Mouse (Mus musculus) midbrain, embryonic 14.5 days (tissue): Measurements from ENCODE around the gene Donson. TPM values are rescaled to one million over a fixed set of nuclear protein-coding genes. Genes with fewer than 3 reads are reported as not detected.

ENCODE experiments used
- ATAC-seq: fragments of 200-750 bp; cut with Nextera tagmentation; 2 replicates; pipeline ENCODE4 v1.8.0; 2017; ENCODE audit warnings: moderate number of reproducible peaks, moderate library complexity; ENCODE audit not compliant: low FRiP score, low TSS enrichment
- DNase-seq: peaks from one replicate; pipeline ENCODE4 v3.0.0-alpha.2; 2015
- H3K27ac ChIP-seq: fragments of 300-500 bp; sonication (generic); replicated peaks from 2 replicates; pipeline ENCODE4 v1.5.1; 2014; ENCODE audit warnings: mild to moderate bottlenecking, low read depth, low read length, moderate library complexity
- H3K27me3 ChIP-seq: fragments of 300-500 bp; sonication (generic); 2 replicates; pipeline ENCODE4 v1.6.1; 2014; ENCODE audit warnings: low read length, control low read depth, mixed read lengths; ENCODE audit not compliant: control insufficient read depth, insufficient read depth
- H3K36me3 ChIP-seq: fragments of 300-500 bp; sonication (generic); 2 replicates; pipeline ENCODE4 v1.6.1; 2014; ENCODE audit warnings: low read length, control low read depth; ENCODE audit not compliant: control insufficient read depth, insufficient read depth
- H3K4me1 ChIP-seq: fragments of 300-500 bp; sonication (generic); 2 replicates; pipeline ENCODE4 v1.6.1; 2014; ENCODE audit warnings: mild to moderate bottlenecking, antibody characterized with exemption, low read length, control low read depth; ENCODE audit not compliant: control insufficient read depth, insufficient read depth
- H3K4me2 ChIP-seq: fragments of 300-500 bp; sonication (generic); 2 replicates; pipeline ENCODE4 v1.6.1; 2014; ENCODE audit warnings: mild to moderate bottlenecking, low read length, moderate library complexity
- H3K4me3 ChIP-seq: fragments of 300-500 bp; sonication (generic); replicated peaks from 2 replicates; pipeline ENCODE4 v1.5.1; 2014; ENCODE audit warnings: low read depth, low read length
- H3K9ac ChIP-seq: fragments of 300-500 bp; sonication (generic); replicated peaks from 2 replicates; pipeline ENCODE4 v1.6.1; 2014; ENCODE audit warnings: mild to moderate bottlenecking, low read length, moderate library complexity
- H3K9me3 ChIP-seq: fragments of 300-500 bp; sonication (generic); 2 replicates; pipeline ENCODE4 v1.6.1; 2016; ENCODE audit warnings: low read length, control low read depth, mixed read lengths; ENCODE audit not compliant: control insufficient read depth
- WGBS: fragments of 180-500 bp; shearing (Covaris S2); extraction: QIAGEN DNeasy Blood & Tissue Kit; methylation state at CpG from one replicate; pipeline ENCODE4 v1.1.7; 2014; 5-methylcytosine and 5-hydroxymethylcytosine counted together
- polyA plus RNA-seq: library from polyadenylated mRNA; unstranded; fragments of >200 nt; fragmentation: Nextera tagmentation; extraction: Ambion mirVana; gene quantifications from 2 replicates; pipeline ENCODE4 v1.2.1, GENCODE M21; 2014

The Donson gene
- polyA plus RNA-seq, 1 experiment from 2014 or later: 24.7 TPM

GRCm38 (mm10) chr16:91655285-91655684 lies 33.3 kb downstream of the Donson start:
- WGBS: 98% methylated on average over 9 of the region's 9 CpGs
- H3K4me2 ChIP-seq: no peak overlapping the region
- no peak overlapping the region for H3K27ac ChIP-seq
- no peak overlapping the region for H3K4me3 ChIP-seq
- no peak for DNase-seq
- H3K4me1 ChIP-seq: no peaks in the 10 kb centered on the region
- H3K9me3 ChIP-seq: no peaks in the 10 kb centered on the region
- ATAC-seq: no peak
- peaks cover 82% of the 10 kb centered on the region for H3K36me3 ChIP-seq
- H3K27me3 ChIP-seq: no peaks in the 10 kb centered on the region
- no peak overlapping the region for H3K9ac ChIP-seq

GRCm38 (mm10) chr16:91652191-91652590 lies 36.4 kb downstream of the Donson start:
- DNase-seq: no peak
- no peak overlapping the region for H3K4me2 ChIP-seq
- no peaks in the 10 kb centered on the region for H3K9me3 ChIP-seq
- H3K27me3 ChIP-seq: no peaks in the 10 kb centered on the region
- peaks cover 12% of the 10 kb centered on the region for H3K4me1 ChIP-seq
- ATAC-seq: no peak
- H3K9ac ChIP-seq: no peak overlapping the region
- H3K36me3 ChIP-seq: peaks cover 51% of the 10 kb centered on the region
- H3K27ac ChIP-seq: no peak overlapping the region
- WGBS: 95% methylated on average over 3 of the region's 3 CpGs
- no peak overlapping the region for H3K4me3 ChIP-seq

- H3K4me3 ChIP-seq: no peak overlapping the region; the same call in 1 of the 2 replicates
These were observed 38.8 kb downstream of the Donson start for GRCm38 (mm10) chr16:91649781-91650180.

GRCm38 (mm10) chr16:91649246-91649645 lies 39.3 kb downstream of the Donson start:
- Histone ChIP-seq H3K27ac (no peak overlapping the region), H3K9me3 (no peaks in the 10 kb centered on the region), H3K4me3 (peak overlapping the region; percentile 61), H3K27me3 (no peaks in the 10 kb centered on the region), H3K9ac (no peak overlapping the region; the same call in 1 of the 2 replicates), H3K4me2 (peak overlapping the region; percentile 73), H3K4me1 (peaks cover 17% of the 10 kb centered on the region), H3K36me3 (peaks cover 22% of the 10 kb centered on the region)
- no peak for ATAC-seq
- 54% methylated on average over 3 of the region's 3 CpGs for WGBS
- DNase-seq: no peak

More at GRCm38 (mm10) chr16:91649781-91650180, 38.8 kb downstream of the Donson start:
- DNase-seq (no peak), ATAC-seq (no peak)
- H3K9ac ChIP-seq: no peak overlapping the region
- H3K36me3 ChIP-seq: peaks cover 27% of the 10 kb centered on the region
- peaks cover 17% of the 10 kb centered on the region for H3K4me1 ChIP-seq
- peak overlapping the region; percentile 34 for H3K4me2 ChIP-seq
- no peaks in the 10 kb centered on the region for H3K9me3 ChIP-seq
- no peak overlapping the region for H3K27ac ChIP-seq
- no peaks in the 10 kb centered on the region for H3K27me3 ChIP-seq

- H3K27me3 ChIP-seq: no peaks in the 10 kb centered on the region
- H3K4me2 ChIP-seq: peak overlapping the region; percentile 73
- no peaks in the 10 kb centered on the region for H3K9me3 ChIP-seq
- ATAC-seq (peak; percentile 65), DNase-seq (peak; percentile 77)
- peak overlapping the region; percentile 61 for H3K4me3 ChIP-seq
- under 1% methylated on average over 25 of the region's 25 CpGs for WGBS
- H3K36me3 ChIP-seq: peaks cover 14% of the 10 kb centered on the region
- peak overlapping the region; percentile 96 for H3K27ac ChIP-seq
- H3K4me1 ChIP-seq: peaks cover 17% of the 10 kb centered on the region
- H3K9ac ChIP-seq: peak overlapping the region; percentile 84
These were observed 40.4 kb downstream of the Donson start for GRCm38 (mm10) chr16:91648220-91648550.

GRCm38 (mm10) chr16:91647461-91648219 lies 40.9 kb downstream of the Donson start, which contains the start of gene Son:
Son (plus strand) TSS chr16:91647506.
- Histone ChIP-seq H3K27ac (peak within 1 kb of the TSS; percentile 97), H3K4me2 (peak within 1 kb of the TSS; percentile 98), H3K4me1 (peaks cover 17% of the 10 kb centered on the region), H3K9ac (peak within 1 kb of the TSS; percentile 84), H3K27me3 (no peaks in the 10 kb centered on the region), H3K4me3 (peak within 1 kb of the TSS; percentile 61), H3K36me3 (peaks cover 15% of the 10 kb centered on the region), H3K9me3 (no peaks in the 10 kb centered on the region)
- DNase-seq: peak; percentile 98
- WGBS: 0% methylated on average over 70 of the region's 70 CpGs
- peak; percentile 97 for ATAC-seq

- DNase-seq: peak; percentile 95
- no peaks in the 10 kb centered on the region for H3K9me3 ChIP-seq
- peak within 1 kb of the TSS; percentile 97 for H3K27ac ChIP-seq
- peak; percentile 87 for ATAC-seq
- under 1% methylated on average over 59 of the region's 59 CpGs for WGBS
- H3K4me1 ChIP-seq: peaks cover 17% of the 10 kb centered on the region
- H3K36me3 ChIP-seq: peaks cover 15% of the 10 kb centered on the region
- H3K4me3 ChIP-seq: peak within 1 kb of the TSS; percentile 61
- peak within 1 kb of the TSS; percentile 84 for H3K9ac ChIP-seq
- no peaks in the 10 kb centered on the region for H3K27me3 ChIP-seq
- H3K4me2 ChIP-seq: peak within 1 kb of the TSS; percentile 98
These were observed 41.7 kb downstream of the Donson start, which contains the start of gene Gart for GRCm38 (mm10) chr16:91646681-91647419. Gart (minus strand) TSS chr16:91646952.

- H3K9ac ChIP-seq: peak overlapping the region; percentile 76
- peak overlapping the region; percentile 98 for H3K4me2 ChIP-seq
- peaks cover 17% of the 10 kb centered on the region for H3K4me1 ChIP-seq
- H3K4me3 ChIP-seq: peak overlapping the region; percentile 61
- DNase-seq: peak; percentile 33
- H3K9me3 ChIP-seq: no peaks in the 10 kb centered on the region
- H3K27me3 ChIP-seq: no peaks in the 10 kb centered on the region
- no peak for ATAC-seq
- WGBS: under 1% methylated on average over 11 of the region's 11 CpGs
- H3K36me3 ChIP-seq: peaks cover 18% of the 10 kb centered on the region
- 0 out of 2 replicates have a peak overlapping the region, but pooled peaks have one; percentile 32 for H3K27ac ChIP-seq
These were observed 42.5 kb downstream of the Donson start for GRCm38 (mm10) chr16:91645995-91646602.
